Mouse (Mus musculus): ENCODE data around the gene Dcst1.

GRCm38 (mm10) chr3:89386438-89387420, 21.7 kb upstream of the Dcst1 start:
- TF ChIP-seq CTCF (IDR thresholded peaks at IDR 0.05; ENCODE audit: control insufficient read depth, insufficient read depth, insufficient replicate concordance, low read depth, low read length): no peak
- TF ChIP-seq POLR2A (IDR thresholded peaks at IDR 0.05; ENCODE audit: control insufficient read depth, low read depth, low read length): no peak
